Mouse (Mus musculus): Measurements from ENCODE around the gene Aff1. TPM values are rescaled to one million over a fixed set of nuclear protein-coding genes. Genes with fewer than 3 reads are reported as not detected.

Aff1 gene
- polyA plus RNA-seq, 1 experiment from 2014 or later = 9.1 TPM

DNA sequence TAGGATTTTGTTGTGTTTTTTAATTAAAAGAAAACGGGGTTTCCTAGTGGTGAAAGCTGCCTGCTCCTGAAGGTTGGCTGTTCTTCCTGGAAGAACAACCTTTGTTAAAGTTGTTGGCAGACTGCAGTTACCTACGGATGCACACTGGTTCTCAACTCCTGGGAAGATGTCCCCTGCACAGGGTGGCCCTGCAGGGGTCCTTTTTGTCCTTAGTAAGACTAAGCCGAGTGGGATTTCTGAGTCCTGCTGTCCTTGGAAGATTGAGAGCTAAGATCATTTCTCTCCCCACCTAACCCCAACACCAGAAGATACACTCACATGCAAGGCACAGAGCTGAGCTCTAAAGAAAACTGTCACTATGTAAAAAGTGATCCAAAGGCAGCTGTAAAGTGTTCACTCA lies 32.6 kb downstream of the Aff1 start:
- H3K27ac ChIP-seq (replicated peaks; ENCODE audit: low read depth, low read length) = no peak overlapping the region
- H3K9ac ChIP-seq (ENCODE audit: low read length) = no peak overlapping the region
- WGBS = 11% methylated on average over 3 of the region's 3 CpGs
- ATAC-seq (ENCODE audit: insufficient number of reproducible peaks, low FRiP score, low TSS enrichment, low read depth) = no peak
- H3K4me2 ChIP-seq (ENCODE audit: low read depth, severe bottlenecking) = no peak overlapping the region; the same call in 1 of the 2 replicates
- H3K9me3 ChIP-seq (ENCODE audit: control insufficient read depth, low read length) = no peaks in the 10 kb centered on the region
- H3K4me3 ChIP-seq (ENCODE audit: low read depth, low read length) = no peak overlapping the region
- H3K4me1 ChIP-seq (ENCODE audit: control insufficient read depth, insufficient read depth, low read length) = peaks cover 6% of the 10 kb centered on the region
- no peaks in the 10 kb centered on the region for H3K36me3 ChIP-seq (ENCODE audit: control insufficient read depth, insufficient read depth, low read length)
- H3K27me3 ChIP-seq (ENCODE audit: control insufficient read depth, insufficient read depth, low read length) = no peaks in the 10 kb centered on the region
- no peak for DNase-seq (ENCODE audit: low spot score)

DNA sequence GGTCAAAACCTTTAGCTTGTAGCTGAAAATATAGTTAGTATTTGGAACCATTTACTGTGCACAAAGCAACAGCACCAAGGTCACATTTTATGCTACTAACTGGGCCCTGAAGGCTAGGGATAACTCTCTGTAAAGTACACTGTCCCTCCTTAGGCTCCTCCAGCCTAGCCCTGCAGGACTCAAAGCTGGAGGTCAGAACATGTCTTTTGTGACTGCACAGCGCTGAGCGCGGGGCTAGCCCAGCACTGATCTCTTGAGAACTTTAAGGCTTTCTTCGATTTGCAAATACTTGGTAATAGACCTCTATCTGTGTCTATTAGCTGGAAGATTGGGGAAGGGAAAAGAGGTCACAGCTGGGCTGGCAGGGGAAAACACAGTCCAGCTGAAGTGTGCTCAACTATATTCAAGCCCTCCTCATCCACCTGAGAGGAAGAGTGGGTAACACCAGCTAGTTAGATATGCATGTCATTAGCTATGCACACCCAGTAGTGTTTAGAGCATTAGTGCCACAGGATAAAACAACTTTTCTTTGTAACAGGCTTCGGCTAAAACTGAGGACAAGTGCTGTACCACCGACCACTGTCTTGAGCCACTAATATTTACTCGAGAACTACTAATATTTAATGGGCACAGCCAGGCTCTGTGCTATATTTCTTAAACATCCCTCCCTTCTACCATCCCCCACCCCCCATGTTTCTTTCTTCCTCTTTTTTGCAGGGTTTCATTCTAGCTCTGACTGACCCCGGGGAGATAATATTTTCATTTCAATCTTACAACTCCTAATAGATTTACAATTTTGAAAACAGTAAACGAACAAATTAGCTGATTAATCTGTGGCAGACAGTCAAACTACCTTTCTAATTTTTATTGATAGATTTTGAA lies 33.3 kb downstream of the Aff1 start:
- peaks cover 7% of the 10 kb centered on the region for H3K4me1 ChIP-seq (ENCODE audit: control insufficient read depth, insufficient read depth, low read length)
- H3K4me2 ChIP-seq (ENCODE audit: low read depth, severe bottlenecking) = no peak overlapping the region
- H3K4me3 ChIP-seq (ENCODE audit: low read depth, low read length) = no peak overlapping the region
- H3K27me3 ChIP-seq (ENCODE audit: control insufficient read depth, insufficient read depth, low read length) = no peaks in the 10 kb centered on the region
- DNase-seq (ENCODE audit: low spot score) (no peak), ATAC-seq (ENCODE audit: insufficient number of reproducible peaks, low FRiP score, low TSS enrichment, low read depth) (no peak)
- no peak overlapping the region for H3K27ac ChIP-seq (replicated peaks; ENCODE audit: low read depth, low read length)
- H3K36me3 ChIP-seq (ENCODE audit: control insufficient read depth, insufficient read depth, low read length) = no peaks in the 10 kb centered on the region
- no peak overlapping the region for H3K9ac ChIP-seq (ENCODE audit: low read length)
- WGBS = 57% methylated on average over 9 of the region's 9 CpGs
- H3K9me3 ChIP-seq (ENCODE audit: control insufficient read depth, low read length) = no peaks in the 10 kb centered on the region

DNA sequence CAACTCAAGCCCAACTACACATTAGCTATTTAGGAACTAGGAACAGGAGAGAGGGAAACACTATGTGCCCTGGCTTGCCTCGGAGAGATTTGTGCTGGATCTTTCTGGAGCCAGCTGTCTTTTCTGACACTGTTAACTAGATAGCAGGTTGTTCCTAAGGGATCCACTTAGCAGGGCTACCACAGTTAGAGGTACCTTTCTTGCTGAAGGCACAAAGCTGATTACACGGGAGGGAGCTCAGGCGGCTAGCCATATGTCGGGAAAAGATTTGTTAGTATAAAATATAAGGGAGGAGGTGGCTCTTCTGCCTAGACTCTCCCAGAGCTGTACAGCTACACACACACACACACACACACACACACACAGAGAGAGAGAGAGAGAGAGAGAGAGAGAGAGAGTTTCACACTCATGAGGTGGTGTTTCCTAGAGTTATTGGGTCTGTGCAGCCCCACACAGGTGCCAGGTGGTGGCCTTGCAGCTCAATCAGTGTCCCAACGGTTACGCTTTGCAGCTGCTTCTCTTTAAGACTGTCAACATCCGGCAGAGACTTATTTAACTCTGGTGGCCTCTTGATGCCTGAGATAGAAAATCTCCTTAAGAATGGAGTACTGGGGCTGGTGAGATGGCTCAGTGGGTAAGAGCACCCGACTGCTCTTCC lies 34.2 kb downstream of the Aff1 start:
- Histone ChIP-seq H3K27ac (replicated peaks; ENCODE audit: low read depth, low read length) (no peak overlapping the region), H3K36me3 (ENCODE audit: control insufficient read depth, insufficient read depth, low read length) (no peaks in the 10 kb centered on the region), H3K9ac (ENCODE audit: low read length) (no peak overlapping the region), H3K9me3 (ENCODE audit: control insufficient read depth, low read length) (no peaks in the 10 kb centered on the region), H3K4me2 (ENCODE audit: low read depth, severe bottlenecking) (no peak overlapping the region), H3K4me1 (ENCODE audit: control insufficient read depth, insufficient read depth, low read length) (peaks cover 13% of the 10 kb centered on the region), H3K27me3 (ENCODE audit: control insufficient read depth, insufficient read depth, low read length) (no peaks in the 10 kb centered on the region), H3K4me3 (ENCODE audit: low read depth, low read length) (no peak overlapping the region)
- 41% methylated on average over 8 of the region's 8 CpGs for WGBS
- DNase-seq (ENCODE audit: low spot score) = no peak
- ATAC-seq (ENCODE audit: insufficient number of reproducible peaks, low FRiP score, low TSS enrichment, low read depth) = no peak

DNA sequence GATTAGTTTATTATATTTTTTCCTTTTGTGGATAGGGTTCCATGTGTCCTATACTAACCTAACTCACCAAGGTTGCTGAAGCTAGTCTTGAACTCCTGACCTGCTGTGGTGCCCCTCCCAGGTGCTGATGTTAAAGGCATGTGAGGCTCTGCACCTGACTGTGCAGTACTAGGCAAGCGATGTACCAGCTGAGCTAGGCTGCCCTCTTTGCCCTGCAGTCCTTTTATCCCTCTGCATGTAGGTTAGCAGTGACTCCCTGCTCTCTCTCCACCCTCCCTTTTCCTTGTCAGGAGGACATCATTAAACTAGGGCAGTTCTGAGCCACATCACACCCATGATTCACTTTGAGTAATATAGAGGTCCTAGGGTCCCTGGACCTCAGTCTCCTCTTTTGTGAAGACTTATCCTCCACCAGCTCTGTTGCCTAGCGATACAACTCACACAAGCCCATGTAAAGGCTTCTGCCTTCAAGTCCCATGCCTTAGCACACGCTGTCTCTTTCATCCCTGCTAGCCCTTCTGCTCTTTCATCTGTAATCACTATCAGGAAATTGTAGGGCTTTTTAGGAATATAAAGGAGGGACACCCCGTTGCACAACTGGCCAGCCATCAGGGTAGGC lies 35.7 kb downstream of the Aff1 start:
- Histone ChIP-seq H3K9me3 (ENCODE audit: control insufficient read depth, low read length) (no peaks in the 10 kb centered on the region), H3K27ac (replicated peaks; ENCODE audit: low read depth, low read length) (no peak overlapping the region), H3K27me3 (ENCODE audit: control insufficient read depth, insufficient read depth, low read length) (no peaks in the 10 kb centered on the region), H3K4me2 (ENCODE audit: low read depth, severe bottlenecking) (no peak overlapping the region), H3K9ac (ENCODE audit: low read length) (no peak overlapping the region), H3K4me1 (ENCODE audit: control insufficient read depth, insufficient read depth, low read length) (peaks cover 13% of the 10 kb centered on the region), H3K4me3 (ENCODE audit: low read depth, low read length) (no peak overlapping the region), H3K36me3 (ENCODE audit: control insufficient read depth, insufficient read depth, low read length) (no peaks in the 10 kb centered on the region)
- 77% methylated on average over 4 of the region's 4 CpGs for WGBS
- DNase-seq (ENCODE audit: low spot score) (no peak), ATAC-seq (ENCODE audit: insufficient number of reproducible peaks, low FRiP score, low TSS enrichment, low read depth) (no peak)

DNA sequence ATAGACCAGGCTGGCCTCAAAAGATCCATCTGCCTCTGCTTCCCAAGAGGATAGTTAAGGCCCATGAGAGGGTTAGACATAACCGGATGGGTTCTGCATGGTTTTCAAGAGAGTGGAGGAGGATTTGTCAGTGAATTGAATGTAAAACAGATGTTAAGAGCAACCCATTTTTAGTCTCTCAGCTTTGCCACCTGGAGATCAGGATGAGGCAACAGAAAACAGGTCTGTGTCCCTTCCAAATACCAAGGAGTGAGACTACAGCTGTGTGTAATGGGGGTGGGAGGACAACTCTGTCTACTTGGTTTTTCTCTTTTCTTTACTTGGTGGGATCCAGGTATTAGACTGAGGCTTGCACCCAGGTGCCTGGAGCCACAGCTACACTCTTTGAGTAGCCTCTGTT lies 37.1 kb downstream of the Aff1 start:
- H3K4me3 ChIP-seq (ENCODE audit: low read depth, low read length) = no peak overlapping the region
- ATAC-seq (ENCODE audit: insufficient number of reproducible peaks, low FRiP score, low TSS enrichment, low read depth) (no peak), DNase-seq (ENCODE audit: low spot score) (no peak)
- 41% methylated on average over 1 of the region's 1 CpGs for WGBS
- no peak overlapping the region for H3K27ac ChIP-seq (replicated peaks; ENCODE audit: low read depth, low read length)
- H3K4me1 ChIP-seq (ENCODE audit: control insufficient read depth, insufficient read depth, low read length) = peaks cover 13% of the 10 kb centered on the region
- no peaks in the 10 kb centered on the region for H3K9me3 ChIP-seq (ENCODE audit: control insufficient read depth, low read length)
- H3K9ac ChIP-seq (ENCODE audit: low read length) = no peak overlapping the region
- H3K27me3 ChIP-seq (ENCODE audit: control insufficient read depth, insufficient read depth, low read length) = no peaks in the 10 kb centered on the region
- no peak overlapping the region for H3K4me2 ChIP-seq (ENCODE audit: low read depth, severe bottlenecking)
- H3K36me3 ChIP-seq (ENCODE audit: control insufficient read depth, insufficient read depth, low read length) = no peaks in the 10 kb centered on the region

DNA sequence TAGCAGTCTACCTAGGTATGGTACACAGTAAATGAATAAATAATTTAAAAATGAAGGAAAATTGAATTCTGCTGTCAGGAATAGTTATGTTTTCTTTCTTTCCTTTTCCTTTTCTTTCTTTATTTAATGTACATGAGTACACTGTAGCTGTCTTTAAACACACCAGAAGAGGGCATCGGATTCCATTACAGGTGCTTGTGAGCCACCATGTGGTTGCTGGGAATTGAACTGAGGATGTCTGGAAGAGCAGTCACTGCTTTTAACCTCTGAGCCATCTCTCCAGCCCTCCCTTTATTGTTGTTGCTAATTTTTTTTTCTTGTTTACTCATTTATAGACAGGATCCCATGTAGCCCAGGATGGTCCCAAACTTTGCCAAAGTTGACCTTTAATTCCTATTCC lies 38.0 kb downstream of the Aff1 start:
- ATAC-seq (ENCODE audit: insufficient number of reproducible peaks, low FRiP score, low TSS enrichment, low read depth) (no peak), DNase-seq (ENCODE audit: low spot score) (no peak)
- Histone ChIP-seq H3K27me3 (ENCODE audit: control insufficient read depth, insufficient read depth, low read length) (no peaks in the 10 kb centered on the region), H3K9ac (ENCODE audit: low read length) (no peak overlapping the region), H3K4me1 (ENCODE audit: control insufficient read depth, insufficient read depth, low read length) (peaks cover 7% of the 10 kb centered on the region), H3K36me3 (ENCODE audit: control insufficient read depth, insufficient read depth, low read length) (no peaks in the 10 kb centered on the region), H3K4me3 (ENCODE audit: low read depth, low read length) (no peak overlapping the region), H3K27ac (replicated peaks; ENCODE audit: low read depth, low read length) (no peak overlapping the region), H3K4me2 (ENCODE audit: low read depth, severe bottlenecking) (no peak overlapping the region), H3K9me3 (ENCODE audit: control insufficient read depth, low read length) (no peaks in the 10 kb centered on the region)
- 92% methylated on average over 1 of the region's 1 CpGs for WGBS

DNA sequence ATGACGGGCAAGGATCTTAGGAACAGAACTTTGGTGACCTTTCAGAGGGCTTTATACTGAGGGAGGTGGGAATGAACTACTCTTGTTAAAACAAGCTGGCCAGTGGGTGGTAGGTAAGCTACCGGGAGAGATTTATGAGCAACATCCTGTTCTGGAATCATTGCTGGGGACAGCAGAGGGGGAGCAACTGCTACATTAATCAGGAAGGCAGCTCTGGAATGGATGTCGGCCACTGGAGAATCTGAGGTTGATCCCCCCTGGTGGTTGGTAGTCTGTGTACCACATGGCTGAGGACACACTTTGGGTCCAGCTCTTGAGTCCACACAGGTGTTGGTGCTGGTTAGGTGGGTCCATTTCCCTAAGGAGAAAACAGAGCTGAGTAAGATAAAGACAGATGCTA lies 38.6 kb downstream of the Aff1 start:
- peak; percentile 53; the same call in 1 of the 2 replicates for ATAC-seq (ENCODE audit: insufficient number of reproducible peaks, low FRiP score, low TSS enrichment, low read depth)
- 11% methylated on average over 3 of the region's 3 CpGs for WGBS
- no peak overlapping the region for H3K27ac ChIP-seq (replicated peaks; ENCODE audit: low read depth, low read length)

DNA sequence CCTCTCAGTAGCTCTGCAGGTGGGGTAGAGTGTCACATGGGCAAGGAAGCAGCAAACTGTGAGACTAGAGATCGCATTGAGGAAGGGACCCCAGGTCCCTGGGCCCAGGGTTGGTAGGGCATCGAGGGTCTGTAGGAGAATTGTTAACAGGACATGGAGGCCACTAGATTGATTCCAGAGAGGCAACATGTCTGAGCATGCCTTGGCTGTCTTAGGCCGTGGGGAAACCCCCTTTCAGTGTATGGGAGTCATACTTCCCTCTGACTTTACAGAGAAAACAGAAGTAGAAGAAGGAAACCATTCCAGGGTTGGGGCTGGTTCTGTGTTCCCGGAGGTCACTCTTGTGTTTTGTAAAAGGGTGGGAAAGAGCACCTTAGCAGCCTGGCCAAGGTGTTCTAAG lies 40.4 kb downstream of the Aff1 start:
- Histone ChIP-seq H3K9ac (ENCODE audit: low read length) (no peak overlapping the region), H3K4me2 (ENCODE audit: low read depth, severe bottlenecking) (no peak overlapping the region), H3K36me3 (ENCODE audit: control insufficient read depth, insufficient read depth, low read length) (no peaks in the 10 kb centered on the region), H3K27me3 (ENCODE audit: control insufficient read depth, insufficient read depth, low read length) (no peaks in the 10 kb centered on the region), H3K27ac (replicated peaks; ENCODE audit: low read depth, low read length) (no peak overlapping the region), H3K9me3 (ENCODE audit: control insufficient read depth, low read length) (no peaks in the 10 kb centered on the region), H3K4me3 (ENCODE audit: low read depth, low read length) (no peak overlapping the region), H3K4me1 (ENCODE audit: control insufficient read depth, insufficient read depth, low read length) (peaks cover 7% of the 10 kb centered on the region)
- DNase-seq (ENCODE audit: low spot score) (no peak), ATAC-seq (ENCODE audit: insufficient number of reproducible peaks, low FRiP score, low TSS enrichment, low read depth) (no peak)
- 91% methylated on average over 4 of the region's 4 CpGs for WGBS

More for the DNA sequence above, 38.6 kb downstream of the Aff1 start:
- Histone ChIP-seq H3K4me1 (ENCODE audit: control insufficient read depth, insufficient read depth, low read length) (peaks cover 7% of the 10 kb centered on the region), H3K36me3 (ENCODE audit: control insufficient read depth, insufficient read depth, low read length) (no peaks in the 10 kb centered on the region), H3K9me3 (ENCODE audit: control insufficient read depth, low read length) (no peaks in the 10 kb centered on the region), H3K9ac (ENCODE audit: low read length) (no peak overlapping the region), H3K4me2 (ENCODE audit: low read depth, severe bottlenecking) (peak overlapping the region; percentile 3; the same call in 1 of the 2 replicates), H3K27me3 (ENCODE audit: control insufficient read depth, insufficient read depth, low read length) (no peaks in the 10 kb centered on the region), H3K4me3 (ENCODE audit: low read depth, low read length) (no peak overlapping the region)
- peak; percentile 51 for DNase-seq (ENCODE audit: low spot score)
